Mouse (Mus musculus) liver, embryonic 14.5 days (tissue): ENCODE results near the gene Tnnc2. TPM values are rescaled to one million over a fixed set of nuclear protein-coding genes. Genes with fewer than 3 reads are reported as not detected.
"Not testable (repeated sequence)": the region's sequence is repeated elsewhere in the genome, so short reads cannot be mapped to it uniquely, and the experiment has no call there.

ENCODE experiments used
- ATAC-seq: fragments of 200-750 bp; cut with Nextera tagmentation; 2 replicates; pipeline ENCODE4 v1.8.0; 2017; ENCODE audit warnings: moderate number of reproducible peaks, mild to moderate bottlenecking, moderate library complexity; ENCODE audit not compliant: insufficient read depth
- DNase-seq, 3 experiments: peaks; one replicate each; pipeline ENCODE4 v3.0.0-alpha.2; 2012 to 2013; ENCODE audit warnings: low read depth in 3 of 3, low spot score in 3 of 3
- H3K27ac ChIP-seq: fragments of 300-500 bp; sonication (generic); 2 replicates; pipeline ENCODE4 v1.5.1; 2014; ENCODE audit warnings: moderate library complexity, mild to moderate bottlenecking, control low read depth, inconsistent platforms
- H3K27me3 ChIP-seq: fragments of 300-500 bp; sonication (generic); 2 replicates; pipeline ENCODE4 v1.6.1; 2014; ENCODE audit warnings: mild to moderate bottlenecking, low read length, moderate library complexity; ENCODE audit not compliant: control insufficient read depth, insufficient read depth
- H3K36me3 ChIP-seq: fragments of 300-500 bp; sonication (generic); replicated peaks from 2 replicates; pipeline ENCODE4 v1.6.1; 2014; ENCODE audit warnings: low read depth; ENCODE audit not compliant: control insufficient read depth, insufficient read depth
- H3K4me1 ChIP-seq, 2 experiments: fragments of 200-500 bp in 1 of 2; fragments of 300-500 bp in 1 of 2; sonication (generic) in 1 of 2; replicated peaks; 2 replicates each; pipeline ENCODE4 v1.6.1; 2012 to 2014; ENCODE audit warnings: antibody characterized with exemption in 1 of 2, inconsistent platforms in 1 of 2, low read length in 1 of 2; ENCODE audit not compliant: control insufficient read depth in 2 of 2, insufficient read depth in 2 of 2
- H3K4me2 ChIP-seq: fragments of 300-500 bp; sonication (generic); 2 replicates; pipeline ENCODE4 v1.6.1; 2014; ENCODE audit warnings: low read depth, mild to moderate bottlenecking, control low read depth, moderate library complexity
- H3K4me3 ChIP-seq, 2 experiments: fragments of 200-500 bp in 1 of 2; fragments of 300-500 bp in 1 of 2; sonication (generic) in 1 of 2; 2 replicates each; pipeline ENCODE4 v1.5.1; 2012 to 2014; ENCODE audit warnings: low read depth in 2 of 2, low read length in 2 of 2, mild to moderate bottlenecking in 2 of 2, control low read depth in 1 of 2, inconsistent platforms in 1 of 2, moderate library complexity in 1 of 2; ENCODE audit not compliant: insufficient read depth in 1 of 2
- H3K9ac ChIP-seq: fragments of 300-500 bp; sonication (generic); replicated peaks from 2 replicates; pipeline ENCODE4 v1.6.1; 2014; ENCODE audit warnings: mild to moderate bottlenecking, control low read depth, moderate library complexity
- H3K9me3 ChIP-seq: fragments of 300-500 bp; sonication (generic); 2 replicates; pipeline ENCODE4 v1.6.1; 2016; ENCODE audit warnings: low read length, mixed read lengths; ENCODE audit not compliant: control insufficient read depth
- CTCF ChIP-seq: IDR thresholded peaks from 2 replicates; pipeline ENCODE4 v1.5.1; 2016; ENCODE audit warnings: antibody characterized with exemption, low read depth, control low read depth
- EP300 ChIP-seq: IDR thresholded peaks from 2 replicates; pipeline ENCODE4 v1.6.1; 2016; ENCODE audit warnings: antibody characterized with exemption, low read depth
- WGBS: fragments of 180-500 bp; shearing (Covaris S2); extraction: QIAGEN DNeasy Blood & Tissue Kit; methylation state at CpG from one replicate; pipeline ENCODE4 v1.1.7; 2014; ENCODE audit not compliant: insufficient replicate concordance; 5-methylcytosine and 5-hydroxymethylcytosine counted together
- polyA plus RNA-seq, 2 experiments: library from polyadenylated mRNA; depleted of rRNA in 1 of 2; stranded (reverse) in 1 of 2; unstranded in 1 of 2; fragments of >200 nt; fragmentation: Nextera tagmentation in 1 of 2; extraction: Ambion mirVana in 1 of 2; gene quantifications; 2 replicates each; pipeline versions ENCODE4 v1.2.1 to v1.2.3; 2012 to 2014

The Tnnc2 gene
- polyA plus RNA-seq, 2 experiments = 0.32 to 0.44 TPM

- Histone ChIP-seq H3K27me3 (no peaks in the 10 kb centered on the region), H3K36me3 (peaks cover 28% of the 10 kb centered on the region)
- WGBS = 83% methylated on average over 13 of the region's 13 CpGs
Measured at GRCm38 (mm10) chr2:164800252-164801004, 20.7 kb upstream of the Tnnc2 start.

DNA sequence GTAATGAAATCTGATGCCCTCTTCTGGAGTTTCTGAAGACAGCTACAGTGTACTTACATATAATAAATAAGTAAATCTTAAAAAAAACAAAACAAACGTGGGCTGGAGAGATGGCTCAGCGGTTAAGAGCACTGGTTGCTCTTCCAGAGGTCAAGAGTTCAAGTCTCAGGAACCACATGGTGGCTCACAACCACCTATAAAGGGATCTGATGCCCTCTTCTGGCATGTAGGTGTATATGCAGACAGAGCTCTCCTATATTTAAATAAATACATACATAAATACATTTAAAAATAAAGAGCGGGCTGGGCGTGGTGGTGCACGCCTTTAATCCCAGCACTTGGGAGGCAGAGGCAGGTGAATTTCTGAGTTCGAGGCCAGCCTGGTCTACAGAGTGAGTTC lies 18.8 kb upstream of the Tnnc2 start:
- not testable (repeated sequence) for H3K27ac ChIP-seq, H3K27me3 ChIP-seq, H3K9me3 ChIP-seq, H3K9ac ChIP-seq, ATAC-seq, H3K4me3 ChIP-seq, H3K4me1 ChIP-seq, H3K4me2 ChIP-seq, DNase-seq
- peak; percentile 54 for TF ChIP-seq CTCF
- WGBS = 68% methylated on average over 6 of the region's 6 CpGs
- H3K36me3 ChIP-seq = peaks cover 38% of the 10 kb centered on the region

More at GRCm38 (mm10) chr2:164800252-164801004, 20.7 kb upstream of the Tnnc2 start:
- no peak for ATAC-seq
- Histone ChIP-seq H3K9ac (no peak overlapping the region), H3K4me3 (no peak overlapping the region), H3K9me3 (no peaks in the 10 kb centered on the region), H3K27ac (no peak overlapping the region), H3K4me2 (no peak overlapping the region), H3K4me1 (peaks cover 7 to 8% of the 10 kb centered on the region in 2 experiments)
- no peak for DNase-seq
- TF ChIP-seq EP300 (no peak), CTCF (no peak)

- Histone ChIP-seq H3K4me1 (no peaks in the 10 kb centered on the region; a peak in 1 of 4 replicates), H3K27me3 (no peaks in the 10 kb centered on the region), H3K4me3 (no peak overlapping the region), H3K36me3 (peaks cover 39% of the 10 kb centered on the region), H3K4me2 (no peak overlapping the region), H3K27ac (no peak overlapping the region), H3K9ac (no peak overlapping the region), H3K9me3 (no peaks in the 10 kb centered on the region)
- ATAC-seq (no peak), DNase-seq (no peak)
- WGBS = 75% methylated on average over 4 of the region's 4 CpGs
- TF ChIP-seq CTCF (no peak), EP300 (no peak)
Measured at GRCm38 (mm10) chr2:164795868-164796267, 16.1 kb upstream of the Tnnc2 start.

DNA sequence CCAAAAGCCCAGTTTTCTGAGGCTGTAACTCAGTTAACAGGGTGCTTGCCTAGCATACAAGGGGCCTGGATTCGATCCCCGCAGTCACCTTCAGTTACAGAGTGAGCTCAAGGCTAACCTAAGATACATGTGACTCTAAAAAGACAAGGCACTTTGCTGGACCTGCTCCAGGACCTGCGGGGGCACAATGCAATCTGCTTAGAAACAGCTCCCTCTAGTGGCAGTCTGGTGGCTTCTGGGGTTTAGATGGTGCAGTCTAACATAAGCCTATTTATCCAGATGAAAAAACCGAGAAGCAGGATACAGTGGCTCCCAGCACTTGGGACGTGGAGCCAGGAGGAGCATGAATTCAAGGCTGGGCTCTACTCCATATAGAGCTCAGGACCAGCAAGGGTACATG lies 14.5 kb upstream of the Tnnc2 start:
- H3K9me3 ChIP-seq = no peaks in the 10 kb centered on the region
- no peak overlapping the region for H3K9ac ChIP-seq
- H3K4me3 ChIP-seq = no peak overlapping the region
- H3K27ac ChIP-seq = no peak overlapping the region
- peaks cover 31% of the 10 kb centered on the region for H3K36me3 ChIP-seq
- TF ChIP-seq EP300 (no peak), CTCF (peak; percentile 96)
- DNase-seq (peak; percentile 73 to 77 (median 76)), ATAC-seq (peak; percentile 67)
- no peak overlapping the region for H3K4me2 ChIP-seq
- H3K4me1 ChIP-seq = peaks cover 0 to 3% of the 10 kb centered on the region in 2 experiments; a peak in 2 of 4 replicates
- 29% methylated on average over 5 of the region's 5 CpGs for WGBS
- no peaks in the 10 kb centered on the region for H3K27me3 ChIP-seq

DNA sequence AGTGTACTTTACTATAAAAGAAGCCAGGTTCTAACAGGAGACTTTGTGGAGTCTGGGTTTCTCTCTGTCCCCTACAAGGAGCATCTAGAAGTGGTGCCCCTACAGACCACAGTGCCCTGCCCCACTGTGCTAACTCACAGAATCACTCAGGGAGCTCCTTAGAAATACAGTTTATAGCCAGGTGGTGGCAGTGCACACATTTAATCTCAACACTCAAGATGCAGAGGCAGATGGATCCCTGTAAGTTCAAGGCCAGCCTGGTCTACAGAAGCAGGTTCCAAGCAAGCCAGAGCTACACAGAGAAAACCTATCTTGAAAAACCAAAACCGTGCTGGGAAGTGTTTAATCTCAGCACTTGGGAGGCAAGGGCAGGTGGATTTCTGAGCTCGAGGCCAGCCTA lies 14.0 kb upstream of the Tnnc2 start:
- H3K36me3 ChIP-seq = peaks cover 31% of the 10 kb centered on the region
- peaks cover 0 to 6% of the 10 kb centered on the region in 2 experiments; a peak in 2 of 4 replicates for H3K4me1 ChIP-seq
- DNase-seq = no peak
- no peak overlapping the region for H3K9ac ChIP-seq
- no peak overlapping the region for H3K4me2 ChIP-seq
- no peak overlapping the region for H3K4me3 ChIP-seq
- WGBS = 72% methylated on average over 2 of the region's 2 CpGs
- ATAC-seq = peak; percentile 17; the same call in 1 of the 2 replicates
- H3K27me3 ChIP-seq = no peaks in the 10 kb centered on the region
- no peaks in the 10 kb centered on the region for H3K9me3 ChIP-seq
- H3K27ac ChIP-seq = peak overlapping the region; percentile 14; the same call in 1 of the 2 replicates
- TF ChIP-seq CTCF (no peak), EP300 (no peak)
